Mouse (Mus musculus) embryonic stem cell, embryonic (primary cell): Measurements from ENCODE around the gene Usf3.

Experiments used
- CTCF ChIA-PET, 4 experiments: fragments of 300-600 bp in 2 of 4; fragments of 350-600 bp in 2 of 4; sonication (Branson Sonifier 250); formaldehyde crosslinking; loops; one replicate each; lab custom pipeline; 2022; ENCODE audit warnings: inconsistent platforms in 2 of 4; lab: Charles Lee
- POLR2A ChIA-PET, 4 experiments: fragments of 300-600 bp in 2 of 4; fragments of 350-600 bp in 2 of 4; sonication (Branson Sonifier 250); formaldehyde crosslinking; loops; one replicate each; lab custom pipeline; 2022; ENCODE audit warnings: antibody characterized with exemption in 4 of 4, inconsistent platforms in 1 of 4; lab: Charles Lee

Gene Usf3

DNA sequence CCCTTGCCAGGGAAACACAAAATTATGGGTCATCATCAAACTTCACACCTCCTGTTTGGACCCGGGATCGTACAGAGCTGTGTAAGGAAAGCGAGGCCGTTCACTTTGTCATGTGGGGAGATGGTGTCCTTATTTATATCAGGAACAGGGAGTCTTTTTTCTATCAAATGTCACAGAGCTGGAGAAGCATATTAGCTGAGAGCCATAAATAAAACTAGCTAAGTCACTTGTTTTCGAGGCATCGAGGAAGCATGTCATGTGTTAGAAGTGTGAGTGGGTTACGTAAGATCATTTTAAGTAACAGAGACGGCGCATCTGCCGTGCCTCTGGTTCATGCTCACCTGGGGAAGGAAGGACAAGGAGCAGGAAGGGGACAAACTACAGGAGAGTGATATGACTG, 76.9 kb downstream of the Usf3 start:
- CTCF ChIA-PET: no interaction called here
- POLR2A ChIA-PET: no interaction called here

DNA sequence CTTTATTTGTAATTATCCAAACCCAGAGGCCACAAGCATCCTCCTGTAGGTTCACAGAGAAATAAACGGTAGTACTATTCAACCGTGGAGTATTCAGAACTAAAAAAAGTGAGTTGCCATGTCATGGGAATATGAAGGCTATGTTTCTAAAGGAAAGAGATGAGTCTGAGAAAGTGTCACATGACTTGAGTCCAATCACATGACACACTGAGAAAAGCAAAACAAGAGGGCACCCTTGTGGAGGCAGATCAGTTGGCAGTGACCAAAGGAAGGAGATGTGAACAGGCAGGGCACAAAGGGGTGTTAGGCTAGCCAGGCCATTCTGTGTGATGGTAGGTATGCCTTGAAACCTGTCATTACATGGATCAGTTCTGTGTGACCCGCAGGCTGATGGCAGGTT, 79.7 kb downstream of the Usf3 start:
- CTCF ChIA-PET: no interaction called here
- POLR2A ChIA-PET: interaction anchor here in 1 of 4 experiments (0.8 kb wide), 1 partner anchor 12 kb away, joined by 5 read pairs; no protein-coding TSS in a partner anchor

DNA sequence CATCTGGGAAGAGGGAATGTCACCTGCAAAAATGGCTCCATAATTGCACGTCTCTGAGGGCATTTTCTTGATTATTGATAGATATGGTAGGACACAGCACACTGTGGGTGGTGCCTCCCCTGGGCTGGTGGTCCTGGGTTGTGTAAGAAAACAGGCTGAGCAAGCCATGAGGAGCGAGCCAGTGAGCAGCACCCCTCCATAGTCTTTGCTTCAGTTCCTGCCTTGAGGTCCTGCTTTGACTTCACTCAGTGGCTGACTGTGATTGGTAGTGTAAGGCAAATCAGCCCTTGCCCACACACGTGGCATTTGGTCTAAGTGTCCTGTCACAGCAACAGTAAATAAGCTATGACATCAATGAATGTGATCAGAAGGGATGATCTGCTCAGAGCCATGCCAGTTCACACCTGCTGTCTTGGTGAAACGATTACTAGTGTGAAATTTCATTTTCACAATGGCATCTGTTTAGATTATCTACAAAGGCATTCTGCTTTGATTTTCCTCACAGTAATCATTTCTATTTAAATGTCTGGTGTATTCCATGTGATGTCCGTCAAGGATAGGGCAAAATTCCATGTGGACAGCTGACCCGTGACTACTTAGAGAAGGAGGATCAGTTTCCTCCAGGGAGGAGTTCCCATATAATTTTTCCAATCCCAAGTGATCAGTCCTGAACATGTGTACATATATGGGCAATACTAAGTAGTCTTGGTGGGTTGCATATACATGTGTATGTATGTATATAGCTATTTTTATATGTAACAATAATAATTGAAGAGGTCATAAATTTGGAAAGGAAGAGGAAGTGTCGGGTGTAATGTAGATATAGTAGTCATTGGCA, 81.0 kb downstream of the Usf3 start:
- CTCF ChIA-PET: no interaction called here
- POLR2A ChIA-PET: no interaction called here

DNA sequence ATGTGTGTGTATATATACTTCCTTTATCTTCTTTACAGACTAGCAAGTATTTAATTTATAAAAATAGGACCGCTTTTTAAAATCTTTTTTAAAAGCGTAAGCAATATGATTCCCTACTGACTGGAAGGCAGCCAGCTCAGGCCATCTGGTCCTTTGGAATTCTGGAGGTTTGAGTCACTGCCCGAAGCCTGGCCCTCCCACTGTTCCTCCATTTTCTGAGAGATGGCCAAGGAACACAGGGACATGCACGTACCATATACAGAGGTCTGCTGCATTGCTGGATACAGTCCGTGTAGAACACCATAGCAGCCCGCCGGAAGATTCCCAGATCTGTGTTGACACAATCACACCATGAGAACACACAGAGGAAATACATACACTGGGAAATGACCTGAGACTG, 81.7 kb downstream of the Usf3 start:
- POLR2A ChIA-PET: interaction anchor here in 1 of 4 experiments (1.4 kb wide), 1 partner anchor 47 kb away, joined by 3 read pairs; no protein-coding TSS in a partner anchor

DNA sequence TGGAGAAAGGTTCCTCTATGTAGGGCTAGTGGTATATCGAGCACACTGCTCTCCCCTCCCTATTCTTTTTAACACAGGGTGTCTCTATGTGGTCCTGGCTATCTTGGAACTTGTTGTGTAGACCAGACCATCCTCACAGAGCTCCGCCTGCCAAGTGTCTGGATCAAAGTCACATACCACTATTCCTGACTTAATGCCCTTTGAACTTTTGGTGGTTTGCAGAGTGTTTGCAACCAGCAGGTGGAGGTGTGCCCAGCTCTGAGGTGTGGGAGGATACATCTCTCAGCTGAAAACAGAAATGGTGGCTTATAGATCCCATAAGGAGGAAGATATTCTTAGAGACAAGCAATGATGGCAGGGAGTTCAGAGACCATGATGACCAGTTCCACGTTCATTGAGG, 84.4 kb downstream of the Usf3 start:
- POLR2A ChIA-PET: interaction anchor here in 1 of 4 experiments (0.6 kb wide), 1 partner anchor 111 kb away, joined by 8 read pairs; no protein-coding TSS in a partner anchor
- CTCF ChIA-PET: interaction anchor here in 2 of 4 experiments (0.6 to 1.8 kb wide), 2 partner anchors 8 to 42 kb away, joined by 3 to 4 read pairs; no protein-coding TSS in a partner anchor

More for the DNA sequence above, 81.7 kb downstream of the Usf3 start:
- CTCF ChIA-PET: no interaction called here

DNA sequence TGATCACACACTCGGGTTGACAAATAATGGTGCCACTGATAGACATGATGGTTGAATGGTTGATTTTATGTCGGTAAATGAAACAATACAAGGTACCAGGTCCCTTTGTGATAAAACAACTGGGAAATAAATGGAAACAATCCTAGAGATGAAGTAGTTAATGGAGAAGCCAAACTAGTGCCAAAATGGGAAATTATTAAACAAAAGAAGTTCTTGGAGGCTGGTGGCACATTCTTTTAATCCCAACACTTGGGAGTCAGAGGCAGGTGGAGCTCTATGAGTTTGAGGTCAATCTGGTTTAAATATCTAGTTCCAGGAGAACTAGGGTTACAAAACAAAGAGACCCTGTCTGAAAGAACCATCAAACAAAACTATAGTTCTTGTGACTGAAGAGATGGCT, 91.9 kb downstream of the Usf3 start:
- ChIA-PET CTCF (no interaction called here), POLR2A (no interaction called here)

DNA sequence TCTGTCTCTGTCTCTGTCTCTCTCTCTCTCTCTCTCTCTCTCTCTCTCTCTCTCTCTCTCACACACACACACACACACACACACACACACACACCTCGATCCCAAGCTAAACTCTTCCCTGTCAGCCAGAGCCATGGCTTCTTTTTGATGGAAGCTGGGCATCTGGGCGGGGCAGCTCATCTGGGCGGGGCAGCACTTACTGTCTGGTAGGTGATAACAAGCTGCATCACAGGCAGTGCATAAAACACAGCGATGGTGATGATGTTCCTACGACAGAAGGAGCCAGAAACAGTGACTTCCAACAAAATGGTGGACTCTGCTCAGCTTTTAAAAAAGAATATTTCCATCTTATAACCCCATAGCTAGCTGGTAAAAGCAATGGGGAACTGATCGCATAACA, 92.5 kb downstream of the Usf3 start:
- POLR2A ChIA-PET: interaction anchor here in 1 of 4 experiments (0.9 kb wide), 1 partner anchor 15 kb away, joined by 3 read pairs; no protein-coding TSS in a partner anchor
- CTCF ChIA-PET: interaction anchor here in 2 of 4 experiments (0.6 to 0.7 kb wide), 2 partner anchors 8 to 460 kb away, joined by 3 read pairs; no protein-coding TSS in a partner anchor

DNA sequence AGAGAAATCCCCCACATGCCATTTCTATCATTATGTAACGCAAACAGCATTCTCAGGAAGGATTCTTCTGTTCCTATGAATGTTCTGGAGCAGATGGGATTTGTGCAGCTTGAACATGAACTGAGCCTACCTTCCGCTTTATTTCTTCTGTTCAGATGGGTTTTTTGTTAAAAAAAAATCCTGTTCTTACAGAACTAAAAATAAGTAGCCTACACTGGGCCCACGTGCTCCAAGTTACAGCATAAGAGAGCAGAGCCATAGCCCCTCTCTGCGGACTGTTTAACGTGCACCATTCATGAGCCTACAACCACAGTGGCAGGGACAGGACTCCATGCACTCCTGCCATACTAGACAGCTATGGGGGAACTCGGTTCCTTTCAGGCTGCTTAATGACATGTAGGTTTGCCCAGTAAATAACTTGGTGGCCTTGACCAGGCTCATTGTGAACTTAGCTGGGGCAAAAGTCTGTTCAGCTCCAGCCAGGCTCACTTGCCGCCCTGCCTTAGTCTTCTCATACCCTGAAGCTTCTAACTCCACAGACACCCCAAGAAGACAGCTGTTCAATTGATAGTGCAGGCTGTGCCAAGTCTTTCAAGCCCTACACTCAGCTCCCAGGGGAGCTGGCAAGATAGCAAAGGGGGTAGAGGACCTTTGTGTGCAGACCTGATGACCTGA, 95.6 kb downstream of the Usf3 start:
- CTCF ChIA-PET: no interaction called here
- POLR2A ChIA-PET: no interaction called here

DNA sequence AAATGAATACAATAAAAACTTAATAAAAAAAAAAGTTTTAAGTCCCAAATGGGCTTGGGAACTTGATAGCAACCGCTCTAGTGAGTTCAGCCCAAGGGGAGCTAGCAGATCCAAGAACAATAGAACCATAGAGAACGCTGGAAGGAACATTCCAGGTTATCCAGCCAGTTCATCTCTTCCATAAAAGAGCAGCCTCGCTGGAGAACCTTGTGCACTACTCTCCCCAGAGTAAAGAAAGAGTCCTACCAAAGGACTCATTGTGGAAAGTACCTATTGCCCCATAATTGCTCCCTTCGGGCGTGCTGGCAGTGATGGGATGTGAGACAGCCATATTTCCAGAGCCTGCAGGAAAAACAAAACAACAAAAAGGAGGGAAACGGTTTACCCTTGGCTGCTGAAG, 96.5 kb downstream of the Usf3 start:
- CTCF ChIA-PET: no interaction called here
- POLR2A ChIA-PET: interaction anchor here in 1 of 4 experiments (0.6 kb wide), 1 partner anchor 308 kb away, joined by 4 read pairs; no protein-coding TSS in a partner anchor

DNA sequence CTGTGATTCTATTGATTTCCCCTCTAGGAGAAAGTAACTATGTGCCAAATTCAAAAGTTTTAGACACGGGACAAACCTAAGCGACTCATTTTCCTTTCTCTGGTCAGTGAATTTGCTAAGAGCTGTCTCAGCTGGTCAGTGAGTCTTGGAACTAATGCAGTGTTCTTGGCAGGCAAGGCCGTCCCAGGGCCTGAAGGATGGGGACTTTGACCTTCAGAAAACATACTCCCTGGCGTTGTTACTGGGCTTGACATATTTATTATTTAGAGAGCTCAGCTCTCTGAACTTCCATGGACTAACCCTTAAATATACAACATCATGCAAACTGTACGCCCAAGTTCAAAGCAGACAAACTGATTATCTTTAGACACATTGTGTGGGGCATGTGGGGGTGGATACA, 97.6 kb downstream of the Usf3 start:
- ChIA-PET POLR2A (no interaction called here), CTCF (no interaction called here)

DNA sequence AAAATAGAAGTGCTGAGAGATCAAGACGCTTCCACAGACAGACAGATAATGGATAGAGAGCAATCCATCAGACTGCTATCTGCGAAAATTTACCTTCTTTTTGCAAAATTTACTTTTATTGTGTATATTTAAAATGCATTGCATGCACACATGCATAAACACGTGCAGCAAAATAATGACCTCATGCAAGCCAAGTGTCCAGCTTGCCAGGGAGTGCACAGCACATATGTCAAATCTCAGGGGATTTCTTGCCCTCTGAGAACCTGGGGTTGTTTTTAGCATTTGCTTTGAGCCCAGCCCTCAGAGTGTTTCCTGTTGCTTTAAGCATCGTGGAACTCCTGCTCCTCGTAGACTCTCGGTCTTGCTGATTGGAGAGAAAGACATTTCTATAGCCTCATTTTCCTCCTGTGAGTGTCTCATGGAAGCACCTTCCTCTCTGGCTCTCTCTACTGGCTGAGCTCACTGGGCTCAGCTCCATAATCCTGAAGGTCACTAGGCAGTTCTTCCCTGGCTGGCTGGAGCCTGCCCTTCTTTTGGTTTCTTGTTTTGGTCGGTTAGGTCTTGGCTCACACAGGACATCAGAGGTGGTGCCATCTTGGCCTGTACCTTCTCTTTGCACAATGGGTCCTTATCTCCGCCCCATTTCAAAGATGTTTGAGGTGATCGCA, 98.5 kb downstream of the Usf3 start:
- ChIA-PET POLR2A (no interaction called here), CTCF (interaction anchor here in 1 of 4 experiments (1.0 kb wide), 1 partner anchor 29 kb away, joined by 5 read pairs; no protein-coding TSS in a partner anchor)
